Mouse (Mus musculus) liver, embryonic 16.5 days (tissue): ENCODE measurements at regions not wholly inside any gene's neighbourhood (a gene's known extent, or its start where the extent isn't known, plus 50 kb on each side); places are given as distances from the start of the nearest gene placed in this dataset.

ENCODE experiments used
- ATAC-seq: fragments of 200-750 bp; cut with Nextera tagmentation; 2 replicates; pipeline ENCODE4 v1.8.0; 2017; ENCODE audit warnings: low read depth, mild to moderate bottlenecking, moderate number of reproducible peaks, moderate library complexity
- H3K27ac ChIP-seq: fragments of 300-500 bp; sonication (generic); 2 replicates; pipeline ENCODE4 v1.5.1; 2014; ENCODE audit warnings: mild to moderate bottlenecking, low read length
- H3K27me3 ChIP-seq: fragments of 300-500 bp; sonication (generic); 2 replicates; pipeline ENCODE4 v1.6.1; 2014; ENCODE audit warnings: low read depth, low read length, mixed read lengths; ENCODE audit not compliant: control insufficient read depth, insufficient read depth
- H3K36me3 ChIP-seq: fragments of 300-500 bp; sonication (generic); 2 replicates; pipeline ENCODE4 v1.6.1; 2014; ENCODE audit warnings: mild to moderate bottlenecking; ENCODE audit not compliant: control insufficient read depth, insufficient read depth
- H3K4me1 ChIP-seq: fragments of 300-500 bp; sonication (generic); 2 replicates; pipeline ENCODE4 v1.6.1; 2014; ENCODE audit warnings: low read depth, low read length, mixed read lengths; ENCODE audit not compliant: control insufficient read depth
- H3K4me2 ChIP-seq: fragments of 300-500 bp; sonication (generic); 2 replicates; pipeline ENCODE4 v1.6.1; 2014; ENCODE audit warnings: low read depth, low read length, mixed read lengths
- H3K4me3 ChIP-seq: fragments of 300-500 bp; sonication (generic); 2 replicates; pipeline ENCODE4 v1.5.1; 2014; ENCODE audit warnings: low read depth, mild to moderate bottlenecking, low read length
- H3K9ac ChIP-seq: fragments of 300-500 bp; sonication (generic); 2 replicates; pipeline ENCODE4 v1.6.1; 2014; ENCODE audit warnings: low read depth, low read length
- H3K9me3 ChIP-seq: fragments of 300-500 bp; sonication (generic); replicated peaks from 2 replicates; pipeline ENCODE4 v1.6.1; 2016; ENCODE audit warnings: low read length; ENCODE audit not compliant: control insufficient read depth
- WGBS: fragments of 180-500 bp; shearing (Covaris S2); extraction: QIAGEN DNeasy Blood & Tissue Kit; methylation state at CpG from one replicate; pipeline ENCODE4 v1.1.7; 2014; ENCODE audit not compliant: insufficient replicate concordance; 5-methylcytosine and 5-hydroxymethylcytosine counted together

GRCm38 (mm10) chr1:129001766-129002165 lies 271.3 kb upstream of the Thsd7b start:
- no peak overlapping the region for H3K4me3 ChIP-seq
- H3K27me3 ChIP-seq: no peaks in the 10 kb centered on the region
- no peaks in the 10 kb centered on the region for H3K36me3 ChIP-seq
- H3K27ac ChIP-seq: no peak overlapping the region
- H3K4me1 ChIP-seq: no peaks in the 10 kb centered on the region
- H3K4me2 ChIP-seq: no peak overlapping the region
- H3K9ac ChIP-seq: no peak overlapping the region
- H3K9me3 ChIP-seq: no peaks in the 10 kb centered on the region
- ATAC-seq: no peak

GRCm38 (mm10) chr1:128999741-129000517 lies 273.2 kb upstream of the Thsd7b start:
- 40% methylated on average over 5 of the region's 5 CpGs for WGBS
- no peak overlapping the region for H3K9ac ChIP-seq
- no peaks in the 10 kb centered on the region for H3K9me3 ChIP-seq
- H3K27ac ChIP-seq: no peak overlapping the region
- no peak for ATAC-seq
- H3K4me1 ChIP-seq: no peaks in the 10 kb centered on the region
- no peaks in the 10 kb centered on the region for H3K36me3 ChIP-seq
- H3K27me3 ChIP-seq: no peaks in the 10 kb centered on the region
- no peak overlapping the region for H3K4me2 ChIP-seq
- no peak overlapping the region for H3K4me3 ChIP-seq

GRCm38 (mm10) chr1:128994655-128995054 lies 278.4 kb upstream of the Thsd7b start:
- H3K36me3 ChIP-seq: no peaks in the 10 kb centered on the region
- no peak for ATAC-seq
- no peak overlapping the region for H3K9ac ChIP-seq
- no peak overlapping the region for H3K4me3 ChIP-seq
- no peak overlapping the region for H3K27ac ChIP-seq
- no peaks in the 10 kb centered on the region for H3K27me3 ChIP-seq
- H3K9me3 ChIP-seq: no peaks in the 10 kb centered on the region
- H3K4me1 ChIP-seq: no peaks in the 10 kb centered on the region
- H3K4me2 ChIP-seq: no peak overlapping the region
- WGBS: 66% methylated on average over 6 of the region's 6 CpGs

- Histone ChIP-seq H3K9me3 (no peaks in the 10 kb centered on the region), H3K36me3 (no peaks in the 10 kb centered on the region), H3K9ac (no peak overlapping the region), H3K4me2 (no peak overlapping the region), H3K4me3 (no peak overlapping the region), H3K27me3 (no peaks in the 10 kb centered on the region), H3K4me1 (no peaks in the 10 kb centered on the region), H3K27ac (no peak overlapping the region)
- 51% methylated on average over 2 of the region's 2 CpGs for whole genome bisulfite sequencing
- ATAC-seq: no peak
These were observed 289.7 kb upstream of the Thsd7b start for GRCm38 (mm10) chr1:128983411-128983810.

GRCm38 (mm10) chr1:128975586-128975985 lies 297.5 kb upstream of the Thsd7b start:
- Histone ChIP-seq H3K4me1 (no peaks in the 10 kb centered on the region), H3K4me3 (no peak overlapping the region), H3K27me3 (no peaks in the 10 kb centered on the region), H3K4me2 (no peak overlapping the region), H3K27ac (no peak overlapping the region), H3K9me3 (no peaks in the 10 kb centered on the region), H3K9ac (no peak overlapping the region), H3K36me3 (no peaks in the 10 kb centered on the region)
- 40% methylated on average over 1 of the region's 1 CpGs for whole genome bisulfite sequencing
- no peak for ATAC-seq

GRCm38 (mm10) chr1:128951436-128951835 lies 321.7 kb upstream of the Thsd7b start:
- Histone ChIP-seq H3K27me3 (no peaks in the 10 kb centered on the region), H3K4me1 (no peaks in the 10 kb centered on the region), H3K4me2 (no peak overlapping the region), H3K4me3 (no peak overlapping the region), H3K36me3 (no peaks in the 10 kb centered on the region), H3K9me3 (no peaks in the 10 kb centered on the region), H3K9ac (no peak overlapping the region), H3K27ac (no peak overlapping the region)
- ATAC-seq: no peak
- WGBS: 60% methylated on average over 2 of the region's 2 CpGs

- WGBS: 67% methylated on average over 4 of the region's 4 CpGs
- no peaks in the 10 kb centered on the region for H3K4me1 ChIP-seq
These were observed 322.6 kb upstream of the Thsd7b start for GRCm38 (mm10) chr1:128950512-128950911.

GRCm38 (mm10) chr1:128914811-128915210 lies 322.7 kb upstream of the Cxcr4 start:
- Histone ChIP-seq H3K9me3 (no peaks in the 10 kb centered on the region), H3K27ac (no peak overlapping the region), H3K36me3 (no peaks in the 10 kb centered on the region), H3K27me3 (no peaks in the 10 kb centered on the region), H3K4me1 (no peaks in the 10 kb centered on the region), H3K4me3 (no peak overlapping the region), H3K9ac (no peak overlapping the region), H3K4me2 (no peak overlapping the region)
- ATAC-seq: no peak
- 39% methylated on average over 1 of the region's 1 CpGs for WGBS

More at GRCm38 (mm10) chr1:128950512-128950911, 322.6 kb upstream of the Thsd7b start:
- H3K9ac ChIP-seq: no peak overlapping the region
- no peak overlapping the region for H3K27ac ChIP-seq
- no peaks in the 10 kb centered on the region for H3K9me3 ChIP-seq
- H3K36me3 ChIP-seq: no peaks in the 10 kb centered on the region
- ATAC-seq: no peak
- H3K27me3 ChIP-seq: no peaks in the 10 kb centered on the region
- H3K4me3 ChIP-seq: no peak overlapping the region
- no peak overlapping the region for H3K4me2 ChIP-seq

- ATAC-seq: no peak
- Histone ChIP-seq H3K4me2 (no peak overlapping the region), H3K4me3 (no peak overlapping the region), H3K9me3 (no peaks in the 10 kb centered on the region), H3K9ac (no peak overlapping the region), H3K4me1 (no peaks in the 10 kb centered on the region), H3K27ac (no peak overlapping the region), H3K36me3 (no peaks in the 10 kb centered on the region), H3K27me3 (no peaks in the 10 kb centered on the region)
These were observed 320.4 kb upstream of the Cxcr4 start for GRCm38 (mm10) chr1:128912532-128912931.
